Mouse (Mus musculus) cerebellum, adult (tissue): ENCODE measurements around the gene Tbrg4.

ENCODE experiments used
- ATAC-seq: cut with Nextera tagmentation; 2 replicates; pipeline ENCODE4 v1.9.2; 2017; ENCODE audit warnings: mild to moderate bottlenecking, moderate library complexity, mixed read lengths; ENCODE audit not compliant: insufficient number of reproducible peaks, low FRiP score, low TSS enrichment

Tbrg4 gene

DNA sequence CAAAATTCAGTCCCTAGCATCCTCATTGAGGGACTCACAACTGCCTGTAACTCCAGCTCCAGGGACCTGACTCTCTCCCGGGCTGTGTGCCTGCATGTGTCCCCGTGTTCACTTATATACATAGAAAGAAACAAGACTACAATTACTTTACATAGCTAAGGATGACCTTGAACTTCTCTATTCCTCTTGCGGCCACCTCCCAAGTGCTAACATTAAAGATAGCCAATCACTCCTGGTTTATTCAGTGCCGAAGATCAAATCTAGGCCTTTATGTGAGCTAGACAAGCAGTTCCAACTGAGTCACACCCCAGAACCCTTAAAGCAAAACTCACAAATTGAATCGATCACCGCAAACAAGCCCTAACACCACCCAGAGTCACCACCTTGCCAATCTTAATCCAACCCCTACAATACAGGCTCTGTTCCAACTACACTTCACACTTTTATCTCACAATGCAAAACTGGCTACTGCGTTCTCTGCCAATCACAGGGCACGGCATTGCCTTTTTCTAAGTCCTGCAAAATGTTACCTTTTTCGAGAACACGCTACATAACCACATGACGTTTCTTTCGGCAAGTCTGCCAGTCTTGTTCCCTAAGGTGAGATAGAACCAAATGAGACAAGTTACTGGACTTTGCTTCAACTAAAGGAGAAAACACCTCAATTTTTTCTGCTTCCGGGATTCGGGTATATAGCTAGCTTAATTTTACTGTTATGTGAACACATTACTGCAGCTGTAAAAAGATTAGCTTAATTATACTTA, 1.1 kb downstream of the Tbrg4 start:
- ATAC-seq, result no peak

DNA sequence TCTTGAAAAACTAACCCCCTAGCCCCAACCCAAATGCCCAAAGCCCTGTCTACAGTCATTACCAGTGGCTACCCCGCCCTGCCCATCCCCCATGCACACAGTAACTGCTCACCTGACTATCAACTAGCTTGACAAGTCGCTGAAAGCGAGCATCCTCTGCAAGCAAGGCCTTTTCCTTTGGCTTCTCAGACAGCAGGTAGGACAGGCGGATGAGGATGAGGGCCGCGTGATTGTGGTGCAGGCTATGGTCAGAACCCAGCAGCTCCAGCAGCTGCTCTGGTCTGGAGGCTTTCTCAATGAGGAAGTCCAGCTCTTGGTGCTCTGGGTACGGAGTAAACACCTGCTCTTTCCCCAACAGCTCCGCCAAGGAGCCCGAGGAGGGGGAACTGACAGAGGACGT, 2.2 kb downstream of the Tbrg4 start:
- ATAC-seq, result no peak

DNA sequence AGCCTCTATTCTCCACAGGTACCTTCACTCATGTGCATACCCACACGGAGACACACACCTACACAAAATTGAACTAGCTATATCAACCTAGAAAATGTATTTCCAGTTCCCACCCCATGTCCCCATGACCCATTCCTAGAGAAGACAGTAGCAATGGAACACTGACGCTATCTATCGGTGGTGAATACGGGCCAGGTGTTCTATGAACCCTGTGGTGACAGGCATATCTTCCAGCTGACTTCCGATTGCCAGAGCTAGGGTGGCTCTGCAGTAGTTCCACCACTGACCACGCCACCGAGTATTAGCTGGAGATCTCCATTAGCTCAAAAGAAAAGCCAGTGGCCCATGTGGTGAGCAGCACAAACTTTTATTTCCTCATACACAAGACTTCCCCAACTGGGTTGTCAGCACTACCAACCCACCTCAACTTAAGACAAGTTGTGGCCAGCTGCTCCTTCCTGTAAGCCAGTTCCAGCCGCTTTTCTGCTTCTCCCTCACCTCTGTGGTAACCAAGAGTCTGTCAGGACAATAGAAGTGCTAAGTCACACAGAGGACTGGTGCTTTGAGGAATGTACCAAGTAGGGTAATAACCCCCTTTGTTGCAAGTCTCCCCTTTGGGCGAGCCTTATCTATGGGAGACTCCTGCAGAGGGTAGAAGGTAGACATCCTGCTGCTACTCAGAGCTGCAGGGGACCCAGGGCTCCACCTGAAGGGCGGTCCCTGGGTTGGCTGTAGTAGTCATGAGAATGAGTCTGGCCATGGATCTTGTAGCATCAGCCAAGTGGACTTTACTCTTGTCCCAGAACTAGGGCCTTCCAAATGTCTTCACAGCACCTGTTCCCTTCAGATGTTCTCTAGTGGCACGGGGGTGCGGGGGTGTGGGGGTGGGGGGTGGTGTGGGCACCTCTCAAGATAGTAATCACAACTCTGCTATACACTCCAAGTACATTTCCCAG, 10.3 kb downstream of the Tbrg4 start:
- ATAC-seq, result no peak

DNA sequence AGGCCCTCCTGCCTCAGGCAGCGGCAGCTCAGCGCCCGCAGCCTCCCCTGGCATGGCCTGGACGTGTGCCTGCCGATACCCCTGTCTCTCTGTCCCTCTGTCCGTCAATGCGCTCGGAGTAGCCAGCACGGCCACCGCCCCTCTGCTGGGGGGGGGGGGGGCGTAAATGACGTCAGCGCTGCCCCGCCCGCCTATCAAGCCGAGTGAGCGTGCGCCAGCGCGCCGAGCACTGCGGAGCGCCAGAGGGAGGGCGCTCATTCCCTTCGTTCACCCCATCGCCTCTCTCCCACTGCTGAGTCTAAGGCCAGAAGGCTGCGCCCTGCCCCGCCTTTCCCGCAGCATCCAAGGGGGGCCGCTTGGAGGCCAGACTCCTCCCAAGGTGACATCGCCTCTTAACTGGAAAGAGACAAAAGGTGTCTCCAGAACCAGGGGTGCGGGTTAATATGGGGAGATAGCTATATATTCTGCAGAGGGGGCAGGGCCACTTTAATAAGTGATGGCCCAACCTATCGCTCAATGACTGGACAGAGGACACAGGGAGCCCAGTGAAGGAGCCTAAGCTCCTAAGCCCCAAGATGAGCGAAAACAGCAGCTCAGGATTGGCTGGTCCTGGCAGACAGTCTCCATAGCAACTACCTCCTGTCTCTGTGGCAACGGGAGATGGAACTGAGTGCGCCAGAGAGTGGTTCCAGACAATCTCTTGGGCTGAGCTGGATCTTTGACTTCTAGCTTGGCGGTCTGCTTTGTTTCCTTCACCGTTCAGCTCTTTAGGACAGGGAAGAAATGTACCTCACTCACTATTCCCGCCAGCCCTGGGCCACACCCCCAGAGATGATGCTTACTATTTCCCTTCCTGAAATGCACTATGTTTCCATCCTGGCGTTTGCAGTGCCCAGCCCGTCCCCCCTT, 20.1 kb downstream of the Tbrg4 start, which contains the start of gene Nacad:
Gene Nacad (minus strand): TSS at position 563 of the 909 bp plus-strand sequence.
- peak; percentile 78 for ATAC-seq

DNA sequence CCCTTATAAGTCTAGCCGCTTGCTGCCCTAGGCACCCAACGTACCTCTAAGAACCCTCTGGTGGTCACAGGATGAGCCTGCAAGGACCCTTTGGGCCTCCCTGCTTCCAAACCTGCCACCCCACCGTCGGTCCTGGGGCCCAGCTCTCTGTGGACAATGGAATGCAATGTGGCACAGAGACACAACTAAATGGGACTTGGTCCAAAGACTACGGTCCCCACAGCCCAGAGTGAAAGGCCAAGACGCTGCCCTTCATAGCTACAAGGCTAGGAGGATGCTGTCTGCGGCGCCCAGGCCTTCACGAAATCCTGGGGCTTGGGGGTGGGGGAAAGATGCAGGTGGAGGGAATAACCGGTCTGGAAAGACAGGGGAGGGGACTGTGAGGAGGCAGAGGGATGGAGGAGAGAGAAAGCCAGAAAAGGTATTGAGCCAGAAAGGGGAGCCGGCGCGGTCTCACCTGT, 20.8 kb downstream of the Tbrg4 start:
- peak; percentile 10; the same call in 1 of the 2 replicates for ATAC-seq

DNA sequence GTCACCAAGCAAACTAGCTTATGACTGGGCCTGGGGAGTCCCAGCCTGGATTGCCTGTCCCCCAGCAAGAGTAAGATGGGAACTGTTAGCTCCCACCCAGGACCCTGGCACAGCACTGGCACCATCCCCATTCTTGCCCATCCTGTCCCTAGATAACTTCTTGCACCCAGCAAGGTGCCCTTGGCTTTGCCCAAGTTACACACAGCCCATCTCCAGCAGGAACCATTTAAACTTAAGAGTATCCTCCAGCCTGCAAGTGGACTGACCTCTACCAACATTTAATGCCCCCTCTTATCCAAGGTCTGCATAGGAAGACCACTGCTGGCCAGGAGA, 21.3 kb downstream of the Tbrg4 start:
- no peak for ATAC-seq

DNA sequence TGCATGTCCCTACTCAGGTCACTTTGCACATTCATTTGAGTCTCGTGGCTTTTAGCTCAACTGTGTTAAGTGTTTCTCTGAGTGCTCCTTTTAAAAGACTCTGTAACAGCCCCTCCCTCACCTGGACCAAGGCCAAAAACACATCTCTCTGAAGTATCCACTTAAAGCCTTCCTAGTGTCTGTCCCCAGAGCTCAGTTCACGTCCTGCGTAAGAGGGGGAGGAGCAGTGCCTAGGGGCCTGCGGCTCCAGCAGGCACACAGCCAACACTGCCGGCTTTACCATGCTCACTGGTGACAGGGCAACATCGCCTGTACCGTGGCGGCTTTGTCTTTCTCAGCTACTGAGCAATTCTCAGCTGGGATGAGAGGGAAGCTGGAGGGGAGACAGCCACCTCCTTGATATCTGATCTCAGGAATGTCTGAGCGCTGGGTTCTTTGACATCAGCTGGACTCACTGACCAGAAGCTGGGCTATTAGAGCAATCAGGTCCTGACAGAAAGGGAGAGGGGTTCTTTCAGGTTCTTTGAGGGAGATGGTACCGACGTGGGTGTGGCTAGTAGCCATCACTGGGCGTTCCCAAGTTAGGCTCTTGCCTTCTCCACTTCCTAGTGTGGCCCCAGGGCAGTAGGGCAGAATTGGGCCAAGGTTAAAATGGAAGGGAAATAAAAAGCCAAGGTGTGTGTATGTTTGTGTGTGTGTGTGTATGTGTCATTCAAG, 21.8 kb downstream of the Tbrg4 start:
- no peak for ATAC-seq

DNA sequence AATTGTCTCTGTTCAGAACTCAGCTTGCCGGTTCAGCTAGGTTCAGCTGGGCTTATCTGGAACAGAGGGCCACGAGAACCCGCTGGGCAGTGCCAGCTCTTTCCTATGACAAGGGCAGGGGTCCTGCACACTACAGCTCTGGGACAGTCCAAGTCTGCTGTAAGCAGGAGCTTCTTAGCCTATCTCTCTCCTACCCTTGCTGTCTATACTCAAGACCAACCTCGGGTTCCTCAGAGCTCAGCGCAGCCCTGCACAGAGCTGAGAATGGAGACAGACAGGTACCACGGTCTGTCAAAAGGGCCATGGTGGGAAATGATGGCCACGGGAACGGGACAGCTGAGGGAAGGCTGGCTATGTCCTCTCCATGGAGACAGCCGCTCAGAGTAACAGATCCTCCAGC, 22.6 kb downstream of the Tbrg4 start:
- no peak for ATAC-seq

DNA sequence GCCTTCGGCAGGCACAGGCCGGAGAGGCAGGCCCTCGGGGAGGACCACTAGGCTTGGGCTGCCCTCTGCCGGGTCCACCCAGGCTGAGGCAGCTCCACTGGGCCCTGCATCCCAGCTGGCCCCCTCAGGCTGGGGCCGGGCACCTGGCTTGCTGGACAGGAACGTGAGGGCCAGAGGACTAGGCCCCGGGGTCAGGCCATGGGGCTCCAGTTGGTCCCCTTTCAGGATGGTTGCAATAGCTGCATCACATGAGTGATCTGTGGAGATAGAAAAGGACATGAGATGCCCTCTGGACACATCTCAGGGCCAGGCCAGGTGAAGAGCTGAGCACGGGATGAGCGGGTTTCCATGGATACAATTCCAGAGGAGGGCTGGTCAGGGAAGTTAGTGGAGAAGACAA, 23.2 kb downstream of the Tbrg4 start:
- ATAC-seq, result no peak

DNA sequence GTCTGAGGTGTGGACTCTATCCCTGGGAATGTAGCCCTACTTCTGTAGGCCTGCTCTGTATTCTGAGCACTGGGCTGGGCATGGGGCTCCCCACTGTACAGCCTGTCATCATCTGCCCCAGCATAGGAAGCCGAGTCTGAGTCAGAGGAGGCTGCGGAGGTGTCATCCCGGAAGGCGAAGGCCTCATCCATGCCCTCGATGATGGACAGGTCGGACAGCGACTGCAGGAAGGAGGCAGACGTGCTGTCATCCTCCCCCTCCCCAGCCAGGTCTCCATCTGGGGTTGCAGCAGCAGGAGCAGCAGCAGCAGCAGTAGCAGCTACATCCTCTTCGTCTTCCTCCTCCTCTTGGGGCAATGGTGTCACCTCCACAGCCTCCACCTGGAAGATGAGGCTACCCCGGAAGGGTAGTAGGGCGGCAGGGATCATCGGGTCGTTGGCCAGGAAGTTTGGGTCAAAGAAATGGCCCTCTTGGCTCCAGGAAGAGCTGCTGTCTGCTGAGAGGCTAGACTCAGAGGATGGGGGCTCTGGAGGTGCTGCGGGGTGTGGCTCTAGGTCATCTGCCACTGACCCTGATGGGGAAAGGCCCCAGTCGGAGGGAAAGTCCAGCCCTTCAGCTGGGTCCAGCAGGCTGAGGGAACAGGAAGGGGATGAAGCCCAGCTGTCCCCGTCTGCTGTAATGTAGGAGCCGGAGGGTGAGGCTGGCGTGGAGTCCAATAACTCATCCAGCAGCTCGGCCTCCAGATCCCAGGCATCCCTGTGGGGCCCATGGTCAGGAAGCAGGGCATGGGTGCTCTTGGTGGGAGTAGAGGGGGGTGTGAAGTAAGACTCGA, 24.0 kb downstream of the Tbrg4 start:
- no peak for ATAC-seq

DNA sequence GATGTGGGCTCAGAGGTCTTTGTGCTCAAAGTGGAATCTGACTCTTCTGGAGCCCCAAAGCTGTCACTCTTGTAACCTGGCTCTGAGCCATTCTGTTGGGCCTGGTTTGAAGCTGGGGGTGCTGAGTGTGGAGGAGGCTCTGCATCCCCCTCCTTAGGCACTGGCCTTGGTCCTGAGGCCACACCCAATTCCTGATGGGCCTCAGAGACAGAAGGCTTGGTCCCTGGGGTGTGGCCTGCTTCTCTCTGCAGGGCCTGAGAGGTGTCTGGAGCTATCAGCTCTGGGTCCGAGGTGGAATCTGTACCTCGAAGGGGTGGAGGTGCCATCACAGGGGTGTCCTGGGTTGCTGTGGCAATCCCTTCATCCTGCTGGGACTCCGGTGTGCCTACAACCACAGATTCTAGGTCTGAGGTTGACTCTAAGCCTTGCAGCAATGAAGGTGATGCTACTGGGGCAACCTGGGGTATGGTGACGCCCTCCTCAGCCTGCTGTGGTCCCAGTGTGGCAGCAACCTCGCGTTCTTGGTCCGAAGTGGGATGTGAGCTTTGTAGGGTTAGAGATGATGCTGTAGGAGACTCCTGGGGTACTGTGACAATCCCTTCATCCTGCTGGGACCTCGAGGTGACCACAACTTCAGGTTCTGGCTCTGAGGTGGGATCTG, 25.5 kb downstream of the Tbrg4 start:
- no peak for ATAC-seq

DNA sequence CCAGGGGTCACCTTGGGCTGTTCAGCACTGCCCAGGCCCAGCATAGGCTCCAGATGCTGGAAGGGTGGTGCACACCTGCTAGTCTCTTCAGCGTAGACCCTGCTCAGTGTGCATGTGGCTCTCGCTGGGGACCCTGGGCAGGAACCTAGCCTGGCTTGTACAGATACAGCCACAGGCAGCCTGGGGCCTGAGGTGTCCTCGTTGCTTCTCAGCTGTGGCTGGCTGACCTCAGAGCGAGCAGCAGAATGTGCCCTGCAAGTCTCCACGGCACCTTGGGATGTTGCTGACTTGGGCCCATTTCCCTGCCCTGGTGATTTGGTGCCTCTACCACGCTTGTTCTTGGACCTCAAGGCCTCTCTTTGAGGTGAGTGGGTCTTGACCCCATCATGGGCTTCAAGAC, 26.0 kb downstream of the Tbrg4 start:
- no peak for ATAC-seq

DNA sequence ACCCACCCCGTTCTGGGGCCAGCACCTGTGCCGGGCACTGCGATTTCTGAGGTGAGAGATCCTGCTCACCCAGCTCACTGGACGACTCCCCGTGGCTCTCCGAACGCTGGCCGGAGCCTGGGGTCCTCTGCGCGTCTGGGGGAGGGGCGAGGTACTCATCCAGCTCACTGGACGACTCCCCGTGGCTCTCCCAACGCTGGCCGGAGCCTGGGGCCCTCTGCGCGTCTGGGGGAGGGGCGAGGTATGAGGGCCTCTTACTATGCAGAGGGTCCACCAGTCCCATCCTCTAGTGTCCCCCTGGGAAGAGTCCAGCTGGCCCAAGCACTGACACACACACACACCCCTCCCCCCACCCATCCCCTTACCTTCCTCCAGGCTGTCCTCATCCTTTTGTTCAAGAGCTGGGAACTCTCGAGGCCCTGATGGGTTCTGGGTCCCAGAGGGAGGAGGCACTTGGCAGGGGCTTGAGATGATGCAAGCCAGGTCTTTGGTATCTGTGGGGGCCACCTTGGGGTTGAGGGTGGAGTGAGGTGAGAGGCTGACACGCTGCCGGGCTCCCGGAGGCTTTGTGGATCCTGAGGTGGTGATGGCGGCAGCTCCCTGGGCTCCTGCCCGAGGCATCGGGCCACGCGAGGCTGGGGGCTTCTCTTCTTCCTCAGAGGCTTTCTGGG, 26.7 kb downstream of the Tbrg4 start:
- no peak for ATAC-seq

DNA sequence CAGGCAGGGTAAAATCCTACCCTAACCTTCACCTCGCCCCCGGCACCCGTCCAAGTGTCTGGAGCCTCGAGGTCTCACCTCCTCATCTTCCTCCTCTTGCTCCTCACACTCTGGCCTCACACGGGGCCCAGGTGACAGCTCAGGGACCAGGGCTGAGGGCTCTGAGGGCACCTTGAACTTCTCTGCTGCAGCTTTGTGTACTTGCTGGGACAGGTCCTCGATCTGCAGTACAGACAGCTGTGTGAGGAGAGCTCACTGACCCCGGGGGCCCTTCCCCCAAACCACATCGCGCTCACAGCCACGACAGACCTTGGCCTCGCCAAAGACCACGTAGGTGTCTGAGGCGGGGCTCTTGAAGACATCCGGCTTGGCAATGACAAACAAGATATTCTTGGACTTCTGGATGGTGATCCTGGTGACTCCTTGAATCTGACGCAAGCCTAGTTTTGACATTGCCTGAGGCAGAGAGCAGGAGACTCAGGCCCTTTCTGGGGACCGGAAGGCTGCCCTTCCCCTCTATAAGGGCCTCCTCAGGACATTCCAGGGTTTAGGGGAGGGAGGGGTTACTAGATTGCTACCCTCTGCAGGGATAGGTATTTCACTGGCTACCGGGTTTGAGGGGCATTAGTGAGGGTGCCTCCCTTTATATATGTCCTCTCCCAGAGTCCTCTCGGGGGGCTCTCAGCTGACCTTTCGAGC, 27.5 kb downstream of the Tbrg4 start:
- no peak for ATAC-seq

DNA sequence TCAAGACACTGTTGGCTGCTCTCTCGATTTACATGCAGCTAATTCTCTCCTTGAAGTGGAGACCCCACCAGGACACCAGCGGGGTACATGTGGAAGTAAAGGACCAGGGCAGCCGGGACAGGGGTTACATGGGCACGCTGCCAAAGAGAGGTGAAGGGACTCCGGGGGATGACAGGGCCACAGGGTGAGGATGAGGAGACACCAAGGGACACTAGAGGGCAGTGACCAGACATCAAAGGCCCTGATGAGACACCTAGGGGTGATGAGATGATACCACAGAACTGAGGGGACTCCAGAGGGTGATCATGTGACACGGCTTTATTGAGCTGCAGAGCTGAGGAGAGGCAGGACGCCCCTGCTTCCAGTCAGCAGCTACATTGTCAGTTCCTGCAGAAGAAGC, 28.3 kb downstream of the Tbrg4 start:
- no peak for ATAC-seq

DNA sequence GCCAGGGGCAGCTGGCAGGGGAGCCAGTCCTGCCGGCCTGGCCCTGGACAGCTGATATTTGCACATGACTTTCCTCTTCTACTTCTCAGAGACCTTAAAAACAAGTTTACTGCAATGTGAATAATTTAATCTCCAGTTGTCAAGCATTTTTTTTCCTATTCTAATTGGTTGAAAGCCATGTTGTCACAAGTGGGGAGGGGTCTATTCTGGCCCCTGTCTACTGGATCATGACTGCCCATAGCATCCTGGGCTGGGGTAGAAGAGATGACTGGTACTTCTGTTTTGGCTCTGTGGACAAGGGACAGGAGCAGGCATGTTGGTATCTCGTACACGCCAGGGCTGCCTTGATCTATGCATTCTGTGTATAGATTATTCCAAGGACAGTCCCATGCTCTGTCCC, 29.3 kb downstream of the Tbrg4 start:
- ATAC-seq, result no peak

DNA sequence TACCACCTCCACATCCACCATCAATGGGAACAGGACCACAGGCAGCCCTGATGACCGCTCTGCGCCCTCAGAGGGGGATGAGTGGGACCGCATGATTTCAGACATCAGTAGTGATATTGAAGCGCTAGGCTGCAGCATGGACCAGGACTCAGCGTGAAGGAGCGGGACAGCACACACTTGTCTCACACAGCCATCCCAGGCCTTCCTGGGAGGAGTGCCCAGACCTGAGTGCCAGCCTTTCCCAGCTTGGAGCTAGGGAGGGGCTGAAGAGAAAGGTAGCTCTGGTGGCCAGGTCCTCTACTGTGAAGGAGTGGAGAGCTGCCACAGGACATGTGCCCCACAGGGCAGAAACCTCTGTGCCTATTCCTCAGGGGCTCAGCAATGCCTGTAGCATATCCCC, 29.7 kb downstream of the Tbrg4 start:
- ATAC-seq, result no peak
